Mouse (Mus musculus) embryonic facial prominence, embryonic 10.5 days (tissue): Measurements from ENCODE around the gene Trim15. TPM values are rescaled to one million over a fixed set of nuclear protein-coding genes. Genes with fewer than 3 reads are reported as not detected.
"Not testable (repeated sequence)": the region's sequence is repeated elsewhere in the genome, so short reads cannot be mapped to it uniquely, and the experiment has no call there.

Source experiments
- DNase-seq: peaks from one replicate; pipeline ENCODE4 v3.0.0-alpha.2; 2017; ENCODE audit warnings: low spot score
- H3K27ac ChIP-seq: fragments of 300-500 bp; sonication (generic); replicated peaks from 2 replicates; pipeline ENCODE4 v1.5.1; 2016; ENCODE audit warnings: mild to moderate bottlenecking
- H3K27me3 ChIP-seq: fragments of 300-500 bp; sonication (generic); replicated peaks from 2 replicates; pipeline ENCODE4 v1.6.1; 2016; ENCODE audit warnings: low read depth, mild to moderate bottlenecking; ENCODE audit not compliant: poor library complexity, severe bottlenecking
- H3K36me3 ChIP-seq: fragments of 300-500 bp; sonication (generic); replicated peaks from 2 replicates; pipeline ENCODE4 v1.6.1; 2016; ENCODE audit warnings: mild to moderate bottlenecking, moderate library complexity
- H3K4me1 ChIP-seq: fragments of 300-500 bp; sonication (generic); 2 replicates; pipeline ENCODE4 v1.6.1; 2016
- H3K4me3 ChIP-seq: fragments of 300-500 bp; sonication (generic); 2 replicates; pipeline ENCODE4 v1.5.1; 2016; ENCODE audit warnings: mild to moderate bottlenecking, moderate library complexity
- H3K9me3 ChIP-seq: fragments of 300-500 bp; sonication (generic); 2 replicates; pipeline ENCODE4 v1.6.1; 2016; ENCODE audit warnings: mild to moderate bottlenecking
- WGBS: fragments of 180-500 bp; shearing (Covaris S2); methylation state at CpG from one replicate; pipeline ENCODE4 v1.1.7; 2016; 5-methylcytosine and 5-hydroxymethylcytosine counted together
- polyA plus RNA-seq: library from polyadenylated mRNA; unstranded; fragments of >200 nt; fragmentation: Nextera tagmentation; extraction: Ambion mirVana; gene quantifications from 2 replicates; pipeline ENCODE4 v1.2.1, GENCODE M21; 2016

Trim15 gene
- polyA plus RNA-seq, 1 experiment from 2014 or later = 0.36 TPM

GRCm38 (mm10) chr17:36836427-36836812, 30.6 kb downstream of the Trim15 start:
- 14% methylated on average over 3 of the region's 3 CpGs for WGBS
- Histone ChIP-seq H3K9me3 (no peaks in the 10 kb centered on the region), H3K4me1 (peaks cover 17% of the 10 kb centered on the region), H3K36me3 (no peaks in the 10 kb centered on the region; the same call in 1 of the 2 replicates), H3K27ac (peak overlapping the region; percentile 94), H3K4me3 (peak overlapping the region; percentile 79), H3K27me3 (no peaks in the 10 kb centered on the region)
- no peak for DNase-seq

GRCm38 (mm10) chr17:36835591-36836426, 31.2 kb downstream of the Trim15 start:
- peak; percentile 66 for DNase-seq
- Histone ChIP-seq H3K36me3 (no peaks in the 10 kb centered on the region; the same call in 1 of the 2 replicates), H3K27me3 (no peaks in the 10 kb centered on the region), H3K4me3 (peak overlapping the region; percentile 79), H3K9me3 (no peaks in the 10 kb centered on the region), H3K4me1 (peaks cover 17% of the 10 kb centered on the region), H3K27ac (peak overlapping the region; percentile 94; the same call in 1 of the 2 replicates)
- WGBS = 32% methylated on average over 12 of the region's 12 CpGs

GRCm38 (mm10) chr17:36832694-36833093, 34.3 kb downstream of the Trim15 start:
- no peak for DNase-seq
- H3K4me1 ChIP-seq = peaks cover 12% of the 10 kb centered on the region
- H3K27ac ChIP-seq = no peak overlapping the region
- 54% methylated on average over 4 of the region's 4 CpGs for WGBS
- no peaks in the 10 kb centered on the region for H3K27me3 ChIP-seq
- H3K4me3 ChIP-seq = no peak overlapping the region
- H3K36me3 ChIP-seq = no peaks in the 10 kb centered on the region
- no peaks in the 10 kb centered on the region for H3K9me3 ChIP-seq

- WGBS = 79% methylated on average over 3 of the region's 3 CpGs
- Histone ChIP-seq H3K27me3 (no peaks in the 10 kb centered on the region), H3K4me3 (no peak overlapping the region), H3K36me3 (no peaks in the 10 kb centered on the region), H3K27ac (no peak overlapping the region), H3K4me1 (no peaks in the 10 kb centered on the region), H3K9me3 (no peaks in the 10 kb centered on the region)
- no peak for DNase-seq
These were observed 36.5 kb downstream of the Trim15 start for GRCm38 (mm10) chr17:36830470-36830869.

- H3K27ac ChIP-seq = no peak overlapping the region
- H3K4me3 ChIP-seq = no peak overlapping the region
- H3K4me1 ChIP-seq = no peaks in the 10 kb centered on the region
These were observed 38.5 kb downstream of the Trim15 start for GRCm38 (mm10) chr17:36828488-36828887.

GRCm38 (mm10) chr17:36826002-36826401, 41.0 kb downstream of the Trim15 start:
- DNase-seq = peak; percentile 58
- 12% methylated on average over 5 of the region's 5 CpGs for WGBS
- not testable (repeated sequence) for H3K9me3 ChIP-seq, H3K27me3 ChIP-seq, H3K4me3 ChIP-seq, H3K4me1 ChIP-seq, H3K36me3 ChIP-seq, H3K27ac ChIP-seq

More at GRCm38 (mm10) chr17:36828488-36828887, 38.5 kb downstream of the Trim15 start:
- 88% methylated on average over 2 of the region's 2 CpGs for WGBS
- DNase-seq = no peak
- Histone ChIP-seq H3K36me3 (no peaks in the 10 kb centered on the region), H3K9me3 (no peaks in the 10 kb centered on the region), H3K27me3 (no peaks in the 10 kb centered on the region)

- 25% methylated on average over 4 of the region's 4 CpGs for WGBS
- Histone ChIP-seq H3K4me3 (no peak overlapping the region), H3K27ac (no peak overlapping the region), H3K36me3 (no peaks in the 10 kb centered on the region), H3K4me1 (no peaks in the 10 kb centered on the region), H3K27me3 (no peaks in the 10 kb centered on the region), H3K9me3 (no peaks in the 10 kb centered on the region)
- DNase-seq = no peak
These were observed 41.5 kb downstream of the Trim15 start for GRCm38 (mm10) chr17:36825525-36825924.

- Histone ChIP-seq H3K27ac (no peak overlapping the region), H3K9me3 (no peaks in the 10 kb centered on the region), H3K4me1 (no peaks in the 10 kb centered on the region), H3K4me3 (no peak overlapping the region), H3K27me3 (no peaks in the 10 kb centered on the region), H3K36me3 (no peaks in the 10 kb centered on the region)
- DNase-seq = peak; percentile 44
These were observed 43.0 kb downstream of the Trim15 start for GRCm38 (mm10) chr17:36824005-36824404.

GRCm38 (mm10) chr17:36811871-36812270, 55.1 kb downstream of the Trim15 start, which contains the start of gene H2-M10.6:
H2-M10.6 (plus strand) TSS chr17:36812171.
- Histone ChIP-seq H3K36me3 (no peaks in the 10 kb centered on the region), H3K4me3 (no peak within 1 kb of the TSS), H3K4me1 (no peaks in the 10 kb centered on the region), H3K9me3 (no peaks in the 10 kb centered on the region), H3K27ac (no peak within 1 kb of the TSS), H3K27me3 (no peaks in the 10 kb centered on the region)
- DNase-seq = no peak

Other genes starting within 250 kb of the Trim15 start
- gene H2-M9, start 224.5 kb downstream of the Trim15 start, polyA plus RNA-seq = not detected in 2 replicates
- gene H2-M1, start 195.0 kb downstream of the Trim15 start, polyA plus RNA-seq = not detected in 2 replicates
- not detected in 2 replicates for gene H2-M10.5, start 94.3 kb downstream of the Trim15 start, polyA plus RNA-seq
- gene H2-M10.6, start 55.0 kb downstream of the Trim15 start, polyA plus RNA-seq = not detected in 2 replicates
- gene Trim26, start 30.1 kb downstream of the Trim15 start, polyA plus RNA-seq = 42.1 and 45.6 TPM in 2 replicates
- 5.8 and 6.0 TPM in 2 replicates for gene Trim10, start 2.4 kb upstream of the Trim15 start, polyA plus RNA-seq
- not detected in 2 replicates for gene Trim40, start 22.9 kb upstream of the Trim15 start, polyA plus RNA-seq
- gene Trim31, start 30.9 kb upstream of the Trim15 start, polyA plus RNA-seq = not detected in 2 replicates
- gene Rnf39, start 75.7 kb upstream of the Trim15 start, polyA plus RNA-seq = not detected in 2 replicates
- 151 and 153 TPM in 2 replicates for gene Ppp1r11, start 84.5 kb upstream of the Trim15 start, polyA plus RNA-seq
- gene Znrd1, start 91.3 kb upstream of the Trim15 start, polyA plus RNA-seq = 95.1 and 100 TPM in 2 replicates
- 7.2 and 9.7 TPM in 2 replicates for gene Znrd1as, start 91.4 kb upstream of the Trim15 start, polyA plus RNA-seq
- not detected in 2 replicates for gene 2410137M14Rik, start 114.0 kb upstream of the Trim15 start, polyA plus RNA-seq
- gene H2-M5, start 122.3 kb upstream of the Trim15 start, polyA plus RNA-seq = 0.52 and 0.87 TPM in 2 replicates
- 97.0 and 106 TPM in 2 replicates for gene Zfp57, start 134.0 kb upstream of the Trim15 start, polyA plus RNA-seq
- gene Mog, start 156.2 kb upstream of the Trim15 start, polyA plus RNA-seq = 0.18 and 0.31 TPM in 2 replicates
- gene Gabbr1, start 178.8 kb upstream of the Trim15 start, polyA plus RNA-seq = 7.0 and 9.4 TPM in 2 replicates
- gene Olfr90, start 221.3 kb upstream of the Trim15 start, polyA plus RNA-seq = 0.19 TPM in 1 of 2 replicates, not detected in the other
- not detected in 2 replicates for gene Olfr91, start 231.1 kb upstream of the Trim15 start, polyA plus RNA-seq